Comparison of ENCODE assay signal across 18 mouse cellular contexts in the genomic region with DNA sequence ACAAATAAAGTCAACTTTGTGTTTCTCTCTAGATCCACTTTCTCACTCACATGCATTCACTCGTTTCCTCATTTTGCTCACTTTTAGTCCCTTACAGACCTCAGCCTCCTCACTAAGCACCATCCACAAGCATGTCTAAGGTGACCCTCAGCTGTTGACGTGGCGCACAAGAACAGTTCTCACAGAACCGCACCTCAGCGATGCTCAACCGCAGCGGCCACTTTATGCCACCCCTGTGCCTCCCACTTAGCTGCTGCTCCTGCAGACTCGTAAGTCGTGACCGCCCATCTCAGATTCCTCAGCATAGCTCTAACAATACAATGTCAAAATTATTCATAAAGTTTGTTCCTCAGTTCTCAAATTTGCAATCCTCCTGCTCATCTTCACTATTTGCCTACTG.
"Had no signal": no experiment of that assay in that cellular context is flagged by ENCODE, and none has a peak within 500 bp of the region (broad histone marks: within the 10 kb centered on the region; RNA-seq: fewer than 3 reads in every experiment).

No protein-coding gene starts in this region.

- H3K4me3 ChIP-seq: layer of hippocampus, adult 2 months; liver, embryonic 13.5 days; neural tube, embryonic 12.5 days; neural tube, embryonic 15.5 days had no signal

- DNase-seq: kidney, adult 18-20 months; kidney, adult 9 months; kidney, postnatal 14 days; layer of hippocampus, adult 9-11 months; liver, embryonic 13.5 days; lung, adult 2 months; lung, postnatal 36 days; midbrain, embryonic 14.5 days; right cerebral cortex, adult 18-20 months; right cerebral cortex, postnatal 14 days; right cerebral cortex, postnatal 4 days; thymus, adult 2 months; thymus, postnatal 14 days; thymus, postnatal 4 days had no signal

- H3K27me3 ChIP-seq: liver, embryonic 13.5 days; neural tube, embryonic 12.5 days; neural tube, embryonic 15.5 days had no signal

- H3K4me1 ChIP-seq: neural tube, embryonic 12.5 days; neural tube, embryonic 15.5 days had no signal

- H3K27ac ChIP-seq: layer of hippocampus, adult 2 months; liver, embryonic 13.5 days; neural tube, embryonic 12.5 days; neural tube, embryonic 15.5 days; stomach, postnatal 0 days had no signal
